Mouse (Mus musculus) heart, embryonic 13.5 days (tissue): ENCODE measurements at regions not wholly inside any gene's neighbourhood (a gene's known extent, or its start where the extent isn't known, plus 50 kb on each side); places are given as distances from the start of the nearest gene placed in this dataset.

Experiments used
- ATAC-seq: fragments of 200-750 bp; cut with Nextera tagmentation; 2 replicates; pipeline ENCODE4 v1.8.0; 2017; ENCODE audit warnings: moderate TSS enrichment; ENCODE audit not compliant: insufficient number of reproducible peaks, low FRiP score, low TSS enrichment; ENCODE audit errors: extremely low read depth
- H3K27ac ChIP-seq: fragments of 300-500 bp; sonication (generic); replicated peaks from 2 replicates; pipeline ENCODE4 v1.5.1; 2015; ENCODE audit warnings: moderate library complexity, mild to moderate bottlenecking, inconsistent platforms
- H3K27me3 ChIP-seq: fragments of 300-500 bp; sonication (generic); replicated peaks from 2 replicates; pipeline ENCODE4 v1.6.1; 2015; ENCODE audit warnings: mild to moderate bottlenecking, inconsistent platforms
- H3K36me3 ChIP-seq: fragments of 300-500 bp; sonication (generic); 2 replicates; pipeline ENCODE4 v1.6.1; 2015; ENCODE audit warnings: mild to moderate bottlenecking, inconsistent platforms
- H3K4me1 ChIP-seq: fragments of 300-500 bp; sonication (generic); 2 replicates; pipeline ENCODE4 v1.6.1; 2015; ENCODE audit warnings: inconsistent platforms
- H3K4me2 ChIP-seq: fragments of 300-500 bp; sonication (generic); 2 replicates; pipeline ENCODE4 v1.6.1; 2015; ENCODE audit warnings: inconsistent platforms, mild to moderate bottlenecking, moderate library complexity
- H3K4me3 ChIP-seq: fragments of 300-500 bp; sonication (generic); 2 replicates; pipeline ENCODE4 v1.5.1; 2015; ENCODE audit warnings: moderate library complexity, mild to moderate bottlenecking, inconsistent platforms
- H3K9ac ChIP-seq: fragments of 300-500 bp; sonication (generic); 2 replicates; pipeline ENCODE4 v1.6.1; 2015; ENCODE audit warnings: inconsistent platforms, mild to moderate bottlenecking, moderate library complexity
- H3K9me3 ChIP-seq: fragments of 300-500 bp; sonication (generic); 2 replicates; pipeline ENCODE4 v1.6.1; 2016; ENCODE audit warnings: inconsistent platforms
- WGBS: fragments of 180-500 bp; shearing (Covaris S2); methylation state at CpG from one replicate; pipeline ENCODE4 v1.1.7; 2015; ENCODE audit warnings: mixed read lengths; 5-methylcytosine and 5-hydroxymethylcytosine counted together

DNA sequence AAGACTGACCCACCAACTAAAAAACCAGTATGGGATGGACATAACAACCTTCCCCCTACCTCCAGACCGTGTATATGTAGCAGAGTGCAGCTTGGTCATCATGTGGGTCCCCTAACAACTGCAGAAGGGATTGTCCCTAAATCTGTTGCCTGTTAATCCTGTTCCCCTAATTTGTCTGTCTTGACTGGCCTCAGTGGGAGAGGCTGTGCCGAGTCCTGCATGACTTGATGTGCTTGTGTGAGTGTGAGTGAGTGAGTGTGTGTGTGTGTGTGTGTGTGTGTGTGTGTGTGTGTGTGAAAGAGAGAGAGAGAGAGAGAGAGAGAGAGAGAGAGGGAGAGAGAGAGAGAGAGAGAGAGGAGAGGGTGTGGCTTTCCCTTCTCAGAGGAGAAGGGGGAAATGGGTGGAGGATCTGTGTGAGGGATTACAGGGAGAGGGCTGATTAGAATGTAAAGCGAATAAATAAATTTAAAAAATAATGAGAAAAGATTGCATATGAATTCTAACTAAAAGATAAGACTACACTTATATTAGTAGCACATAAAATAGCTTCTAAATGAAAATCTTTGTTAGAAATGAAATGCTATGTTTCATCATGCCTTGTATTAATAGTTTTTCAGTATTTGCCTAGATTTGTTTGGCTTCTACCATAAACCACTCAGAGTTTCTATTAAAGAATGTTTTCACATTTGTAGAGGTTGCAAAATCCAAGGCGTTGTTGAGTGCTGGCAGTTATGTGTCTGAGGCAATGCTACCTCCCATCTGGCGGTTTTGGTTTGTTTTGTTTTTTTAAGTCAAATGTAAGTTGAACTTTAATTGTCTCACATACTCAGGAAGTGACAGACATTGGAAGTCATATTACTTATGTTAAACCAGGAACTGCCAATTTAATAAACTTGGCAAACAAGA, 740.9 kb downstream of the Abca13 start:
- ATAC-seq, result no peak
- Histone ChIP-seq H3K27ac (no peak overlapping the region), H3K4me1 (no peaks in the 10 kb centered on the region), H3K9me3 (no peaks in the 10 kb centered on the region), H3K27me3 (no peaks in the 10 kb centered on the region), H3K4me2 (no peak overlapping the region), H3K36me3 (no peaks in the 10 kb centered on the region), H3K4me3 (no peak overlapping the region), H3K9ac (no peak overlapping the region)
- WGBS, result 61% methylated on average over 5 of the region's 5 CpGs

DNA sequence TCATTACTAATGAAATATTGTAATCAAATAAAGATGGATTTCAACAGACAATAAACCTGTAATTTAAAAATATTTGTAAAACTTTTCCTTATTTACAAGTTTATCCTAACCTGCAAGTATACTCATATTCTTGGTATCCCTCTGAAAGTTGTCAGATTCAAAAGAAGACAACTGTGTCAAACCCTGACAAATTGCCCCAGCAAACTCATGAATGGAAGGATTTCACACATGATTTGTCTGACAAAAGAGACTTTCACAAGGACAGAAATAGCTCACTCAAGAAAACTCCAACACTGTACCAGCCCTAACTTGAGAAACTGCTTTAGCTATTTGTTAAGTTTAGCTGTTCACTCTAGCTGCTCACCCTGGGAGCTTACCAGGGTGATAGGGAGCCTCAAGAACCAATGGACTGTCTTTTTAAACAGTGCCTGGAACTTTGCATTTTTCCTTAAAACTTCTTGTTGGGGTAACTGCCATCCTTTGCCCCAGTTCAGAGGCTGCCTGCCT, 771.0 kb downstream of the Abca13 start:
- Histone ChIP-seq H3K27me3 (no peaks in the 10 kb centered on the region), H3K4me2 (no peak overlapping the region), H3K9ac (no peak overlapping the region), H3K4me3 (no peak overlapping the region), H3K36me3 (no peaks in the 10 kb centered on the region), H3K27ac (no peak overlapping the region), H3K9me3 (no peaks in the 10 kb centered on the region), H3K4me1 (no peaks in the 10 kb centered on the region)
- no peak for ATAC-seq

- Histone ChIP-seq H3K36me3 (no peaks in the 10 kb centered on the region), H3K4me2 (no peak overlapping the region), H3K9me3 (no peaks in the 10 kb centered on the region), H3K27me3 (no peaks in the 10 kb centered on the region), H3K4me3 (no peak overlapping the region), H3K9ac (no peak overlapping the region), H3K27ac (no peak overlapping the region), H3K4me1 (no peaks in the 10 kb centered on the region)
- no peak for ATAC-seq
Observed at GRCm38 (mm10) chr11:9982974-9983373, 791.2 kb downstream of the Abca13 start.

- no peak overlapping the region for H3K9ac ChIP-seq
- H3K4me1 ChIP-seq, result peaks cover 25% of the 10 kb centered on the region
- H3K4me3 ChIP-seq, result no peak overlapping the region
- WGBS, result 42% methylated on average over 5 of the region's 5 CpGs
- H3K4me2 ChIP-seq, result no peak overlapping the region
- no peaks in the 10 kb centered on the region for H3K9me3 ChIP-seq
- H3K36me3 ChIP-seq, result no peaks in the 10 kb centered on the region
- H3K27me3 ChIP-seq, result no peaks in the 10 kb centered on the region
- no peak for ATAC-seq
- no peak overlapping the region for H3K27ac ChIP-seq
Observed at GRCm38 (mm10) chr11:9994601-9995166, 802.9 kb downstream of the Abca13 start.

- no peak overlapping the region for H3K27ac ChIP-seq
- H3K27me3 ChIP-seq, result no peaks in the 10 kb centered on the region
- peaks cover 25% of the 10 kb centered on the region for H3K4me1 ChIP-seq
- H3K9ac ChIP-seq, result no peak overlapping the region
- H3K9me3 ChIP-seq, result no peaks in the 10 kb centered on the region
- ATAC-seq, result no peak
- no peak overlapping the region for H3K4me3 ChIP-seq
- H3K4me2 ChIP-seq, result no peak overlapping the region
- no peaks in the 10 kb centered on the region for H3K36me3 ChIP-seq
Observed at GRCm38 (mm10) chr11:9995356-9995755, 803.6 kb downstream of the Abca13 start.

- H3K4me2 ChIP-seq, result no peak overlapping the region
- H3K4me3 ChIP-seq, result no peak overlapping the region
- 42% methylated on average over 5 of the region's 5 CpGs for WGBS
- H3K27me3 ChIP-seq, result no peaks in the 10 kb centered on the region
- peaks cover 25% of the 10 kb centered on the region for H3K4me1 ChIP-seq
- H3K9ac ChIP-seq, result no peak overlapping the region
- no peaks in the 10 kb centered on the region for H3K9me3 ChIP-seq
- H3K27ac ChIP-seq, result no peak overlapping the region
- no peak for ATAC-seq
- H3K36me3 ChIP-seq, result no peaks in the 10 kb centered on the region
Observed at GRCm38 (mm10) chr11:9997532-9998138, 805.9 kb downstream of the Abca13 start.

- WGBS, result 27% methylated on average over 2 of the region's 2 CpGs
Observed at GRCm38 (mm10) chr11:10002170-10002569, 810.4 kb downstream of the Abca13 start.

DNA sequence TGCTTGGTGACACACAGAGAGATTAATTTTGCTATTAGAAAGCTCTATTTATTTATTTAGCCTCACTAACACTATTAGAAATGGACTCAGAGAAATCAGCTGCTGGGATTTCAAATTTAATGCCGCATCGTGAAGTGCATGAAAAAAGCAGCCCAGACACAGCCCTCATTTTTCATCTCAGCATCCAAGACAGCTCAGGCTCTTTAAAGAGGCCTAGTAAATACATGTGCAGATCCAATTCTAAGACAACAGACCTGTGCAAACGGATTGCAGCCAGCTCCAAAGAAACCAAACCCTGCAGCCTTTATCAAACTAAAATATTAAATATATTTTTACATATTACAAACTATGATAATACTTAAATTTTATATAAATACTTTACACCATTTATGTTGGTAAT, 815.1 kb downstream of the Abca13 start:
- WGBS, result 79% methylated on average over 3 of the region's 3 CpGs
- Histone ChIP-seq H3K9ac (no peak overlapping the region), H3K4me2 (no peak overlapping the region), H3K27me3 (no peaks in the 10 kb centered on the region), H3K27ac (no peak overlapping the region), H3K9me3 (no peaks in the 10 kb centered on the region), H3K4me3 (no peak overlapping the region), H3K4me1 (no peaks in the 10 kb centered on the region), H3K36me3 (no peaks in the 10 kb centered on the region)
- no peak for ATAC-seq

More at GRCm38 (mm10) chr11:10002170-10002569, 810.4 kb downstream of the Abca13 start:
- ATAC-seq, result peak; percentile 51; the same call in 1 of the 2 replicates
- Histone ChIP-seq H3K4me2 (no peak overlapping the region), H3K4me1 (peaks cover 11% of the 10 kb centered on the region; the same call in 1 of the 2 replicates), H3K27me3 (no peaks in the 10 kb centered on the region), H3K36me3 (no peaks in the 10 kb centered on the region), H3K27ac (peak overlapping the region; percentile 40; the same call in 1 of the 2 replicates), H3K9me3 (no peaks in the 10 kb centered on the region), H3K4me3 (no peak overlapping the region), H3K9ac (no peak overlapping the region)

DNA sequence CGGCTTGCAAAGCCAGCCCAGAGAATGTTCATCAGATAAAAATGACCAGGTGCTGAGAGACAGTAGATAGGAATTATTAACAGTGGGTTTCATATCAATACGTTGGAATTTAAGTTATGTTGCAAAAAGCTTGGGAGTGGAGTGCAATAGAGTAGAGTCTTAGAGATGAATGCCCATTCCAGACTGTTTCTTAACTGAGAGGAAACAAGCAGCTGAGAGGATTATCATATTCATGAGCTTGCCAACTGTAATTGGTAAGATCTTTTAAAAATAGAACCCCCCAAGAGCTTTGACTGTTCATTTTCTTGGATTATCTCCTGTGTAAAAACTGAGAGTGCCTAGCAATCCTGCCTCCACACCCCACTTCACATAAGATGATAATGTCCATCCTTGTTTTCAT, 854.9 kb downstream of the Abca13 start:
- 36% methylated on average over 2 of the region's 2 CpGs for WGBS
- ATAC-seq, result no peak
- no peaks in the 10 kb centered on the region for H3K27me3 ChIP-seq

DNA sequence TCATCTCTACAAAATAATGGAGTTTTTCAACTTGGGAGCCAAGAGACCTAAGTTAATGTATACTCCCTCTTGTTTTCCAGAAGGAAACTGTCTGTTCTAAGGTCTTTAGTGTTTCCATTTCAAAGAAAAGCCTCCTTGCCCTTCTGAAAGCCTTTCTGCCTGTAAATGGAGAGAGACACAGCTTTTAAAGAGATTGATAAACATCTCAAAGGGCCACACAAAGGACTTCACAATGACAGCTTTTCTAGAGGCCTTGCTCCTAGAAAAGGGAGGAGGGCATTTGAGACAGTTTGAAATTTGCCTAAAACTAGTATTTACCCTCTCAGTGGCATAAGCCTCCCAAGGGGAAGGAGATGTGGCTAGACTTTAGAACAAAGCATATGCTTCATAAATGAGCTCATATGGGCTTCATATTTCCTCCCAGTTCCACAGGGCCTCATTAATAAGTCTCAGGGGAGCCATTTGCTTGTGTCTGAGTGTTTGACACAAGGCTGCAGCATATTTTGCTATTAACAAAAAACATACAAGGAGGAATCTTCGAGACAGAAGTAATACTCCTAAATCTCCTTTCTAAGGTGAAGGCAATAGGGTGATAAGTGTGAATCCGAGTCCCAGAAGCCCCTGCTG, 860.0 kb downstream of the Abca13 start:
- no peak for ATAC-seq
- no peaks in the 10 kb centered on the region for H3K4me1 ChIP-seq
- no peak overlapping the region for H3K4me2 ChIP-seq
- no peak overlapping the region for H3K27ac ChIP-seq
- H3K4me3 ChIP-seq, result no peak overlapping the region
- H3K27me3 ChIP-seq, result no peaks in the 10 kb centered on the region
- 55% methylated on average over 2 of the region's 2 CpGs for WGBS
- H3K9me3 ChIP-seq, result no peaks in the 10 kb centered on the region
- no peak overlapping the region for H3K9ac ChIP-seq
- H3K36me3 ChIP-seq, result no peaks in the 10 kb centered on the region

More for the DNA sequence above, 854.9 kb downstream of the Abca13 start:
- no peaks in the 10 kb centered on the region for H3K4me1 ChIP-seq
- H3K9me3 ChIP-seq, result no peaks in the 10 kb centered on the region
- H3K36me3 ChIP-seq, result no peaks in the 10 kb centered on the region
- no peak overlapping the region for H3K27ac ChIP-seq
- H3K4me2 ChIP-seq, result no peak overlapping the region
- no peak overlapping the region for H3K9ac ChIP-seq
- H3K4me3 ChIP-seq, result no peak overlapping the region

- no peak overlapping the region for H3K4me3 ChIP-seq
- no peaks in the 10 kb centered on the region for H3K27me3 ChIP-seq
- no peak for ATAC-seq
- H3K4me1 ChIP-seq, result no peaks in the 10 kb centered on the region
- no peak overlapping the region for H3K4me2 ChIP-seq
- no peak overlapping the region for H3K27ac ChIP-seq
- H3K9ac ChIP-seq, result no peak overlapping the region
- WGBS, result 76% methylated on average over 2 of the region's 2 CpGs
- H3K36me3 ChIP-seq, result no peaks in the 10 kb centered on the region
- no peaks in the 10 kb centered on the region for H3K9me3 ChIP-seq
Observed at GRCm38 (mm10) chr11:10071881-10072280, 880.1 kb downstream of the Abca13 start.
